ENCODE assay signal across 14 mouse cellular contexts in the genomic region with DNA sequence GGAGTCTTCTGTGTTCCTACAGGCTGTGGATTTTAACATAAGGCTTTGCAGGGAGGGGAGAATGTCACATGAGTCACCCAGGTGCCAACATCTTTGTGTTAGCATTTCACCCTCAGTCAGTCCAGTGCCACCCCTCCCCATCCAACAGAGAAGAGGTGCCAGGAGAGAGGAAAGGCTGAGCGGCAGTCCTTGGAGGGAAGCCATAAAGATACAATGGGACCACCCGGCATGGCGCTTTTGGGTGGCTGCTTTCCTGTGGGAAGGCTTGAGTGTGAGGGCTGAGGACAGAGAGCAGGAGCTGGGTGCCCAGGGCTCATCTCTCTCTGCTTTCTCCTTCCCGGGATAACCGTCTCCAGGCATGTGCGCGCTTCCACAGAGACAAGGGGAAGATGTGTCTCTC. TPM values are rescaled to one million over a fixed set of nuclear protein-coding genes. Genes with fewer than 3 reads are reported as not detected.
DNase-seq lines count a peak whose midpoint lies in the region; ATAC-seq and TF ChIP-seq lines count a peak whose summit lies in the region.
"Had no signal": no experiment of that assay in that cellular context is flagged by ENCODE, and none has a peak within 500 bp of the region (broad histone marks: within the 10 kb centered on the region; RNA-seq: fewer than 3 reads in every experiment).

No protein-coding gene starts in this region.

- no peak overlapping the region for H3K4me3 ChIP-seq in forebrain, embryonic 12.5 days (replicated peaks)
- no peak overlapping the region for H3K4me3 ChIP-seq in forebrain, embryonic 10.5 days
- H3K4me3 ChIP-seq in layer of hippocampus, adult 2 months = no peak overlapping the region
- no peak overlapping the region for H3K4me3 ChIP-seq in heart, postnatal 0 days (ENCODE audit: low read depth, low read length)
- H3K4me3 ChIP-seq in midbrain, embryonic 14.5 days (replicated peaks; ENCODE audit: low read depth, low read length) = no peak overlapping the region

- H3K36me3 ChIP-seq in forebrain, embryonic 12.5 days (replicated peaks) = no peaks in the 10 kb centered on the region
- no peaks in the 10 kb centered on the region for H3K36me3 ChIP-seq in forebrain, embryonic 10.5 days (replicated peaks)
- H3K36me3 ChIP-seq in heart, postnatal 0 days (replicated peaks; ENCODE audit: control insufficient read depth, insufficient read depth, low read length) = peaks cover 9% of the 10 kb centered on the region; the same call in 1 of the 2 replicates
- H3K36me3 ChIP-seq in midbrain, embryonic 14.5 days (ENCODE audit: control insufficient read depth, insufficient read depth, low read length) = no peaks in the 10 kb centered on the region

- 74% methylated on average over 7 of the region's 7 CpGs for WGBS in forebrain, embryonic 12.5 days
- WGBS in forebrain, embryonic 10.5 days = 90% methylated on average over 7 of the region's 7 CpGs
- 48% methylated on average over 7 of the region's 7 CpGs for WGBS in heart, postnatal 0 days
- WGBS in midbrain, embryonic 14.5 days = 50% methylated on average over 7 of the region's 7 CpGs

- H3K4me2 ChIP-seq in forebrain, embryonic 12.5 days = no peak overlapping the region
- peak overlapping the region; percentile 10; the same call in 1 of the 2 replicates for H3K4me2 ChIP-seq in heart, postnatal 0 days (ENCODE audit: low read depth, low read length)
- no peak overlapping the region for H3K4me2 ChIP-seq in midbrain, embryonic 14.5 days (ENCODE audit: low read length)

- H3K27me3 ChIP-seq in forebrain, embryonic 12.5 days = no peaks in the 10 kb centered on the region; the same call in 1 of the 2 replicates
- no peaks in the 10 kb centered on the region for H3K27me3 ChIP-seq in forebrain, embryonic 10.5 days (ENCODE audit: poor library complexity, severe bottlenecking)
- no peaks in the 10 kb centered on the region for H3K27me3 ChIP-seq in heart, postnatal 0 days (ENCODE audit: control insufficient read depth, insufficient read depth, low read length)
- no peaks in the 10 kb centered on the region for H3K27me3 ChIP-seq in midbrain, embryonic 14.5 days (ENCODE audit: control insufficient read depth, insufficient read depth, low read length)

- TF ChIP-seq EP300 in heart, postnatal 0 days (IDR thresholded peaks at IDR 0.05; ENCODE audit: low read depth) = no peak

- no peak for DNase-seq in forebrain, embryonic 10.5 days (ENCODE audit: extremely low spot score, low spot score)
- DNase-seq in layer of hippocampus, adult 2 months (ENCODE audit: low spot score in 2 of 2) = no peak
- no peak for DNase-seq in layer of hippocampus, adult 8-10 months (ENCODE audit: low spot score in 2 of 2)
- DNase-seq in heart, postnatal 0 days (ENCODE audit: low spot score) = peak; percentile 66
- peak; percentile 51 for DNase-seq in midbrain, embryonic 14.5 days
- no peak for DNase-seq in testis, postnatal 10 days (ENCODE audit: low spot score)
- DNase-seq: adrenal gland, postnatal 10 days; cerebellum, adult 11 months; gastrocnemius, postnatal 25 days; kidney, adult 2 months; layer of hippocampus, adult 9-11 months had no signal

- H3K27ac ChIP-seq in forebrain, embryonic 12.5 days = peak overlapping the region; percentile 39; the same call in 1 of the 2 replicates
- H3K27ac ChIP-seq in forebrain, embryonic 10.5 days = no peak overlapping the region
- peak overlapping the region; percentile 64 for H3K27ac ChIP-seq in layer of hippocampus, adult 2 months
- peak overlapping the region; percentile 81 for H3K27ac ChIP-seq in heart, postnatal 0 days (ENCODE audit: low read depth)
- peak overlapping the region; percentile 50 for H3K27ac ChIP-seq in midbrain, embryonic 14.5 days (replicated peaks; ENCODE audit: low read depth, low read length)
- H3K27ac ChIP-seq: stomach, postnatal 0 days had no signal

- ATAC-seq in forebrain, embryonic 12.5 days (ENCODE audit: low FRiP score) = no peak
- ATAC-seq in heart, postnatal 0 days (ENCODE audit: insufficient read depth, low read depth) = peak; percentile 78
- ATAC-seq in midbrain, embryonic 14.5 days (ENCODE audit: low FRiP score, low TSS enrichment) = no peak
- ATAC-seq in erythroid progenitor cell, adult 5-6 weeks (replicated peaks; ENCODE audit: low FRiP score, poor library complexity, severe bottlenecking) = no peak

- TF ChIP-seq CTCF in layer of hippocampus, adult 2 months (conservative IDR thresholded peaks at IDR 0.05) = no peak
- TF ChIP-seq CTCF in heart, postnatal 0 days (IDR thresholded peaks at IDR 0.05; ENCODE audit: low read depth) = no peak

- H3K4me1 ChIP-seq in forebrain, embryonic 12.5 days = 0 out of 2 replicates have a peak, but pooled peaks cover 8% of the 10 kb centered on the region
- peaks cover 12% of the 10 kb centered on the region for H3K4me1 ChIP-seq in forebrain, embryonic 10.5 days
- peaks cover 15% of the 10 kb centered on the region for H3K4me1 ChIP-seq in heart, postnatal 0 days (ENCODE audit: control insufficient read depth, insufficient read depth)
- H3K4me1 ChIP-seq in midbrain, embryonic 14.5 days (ENCODE audit: control insufficient read depth, insufficient read depth, low read length) = peaks cover 5% of the 10 kb centered on the region; the same call in 1 of the 2 replicates

- no peak overlapping the region for H3K9ac ChIP-seq in forebrain, embryonic 12.5 days
- H3K9ac ChIP-seq in heart, postnatal 0 days (replicated peaks; ENCODE audit: low read depth, low read length) = no peak overlapping the region
- no peak overlapping the region for H3K9ac ChIP-seq in midbrain, embryonic 14.5 days (replicated peaks; ENCODE audit: low read length)

- 0 out of 2 replicates have a peak, but pooled peaks cover 3% of the 10 kb centered on the region for H3K9me3 ChIP-seq in forebrain, embryonic 12.5 days
- peaks cover 7% of the 10 kb centered on the region; the same call in 1 of the 2 replicates for H3K9me3 ChIP-seq in forebrain, embryonic 10.5 days
- H3K9me3 ChIP-seq in heart, postnatal 0 days (replicated peaks; ENCODE audit: control insufficient read depth, low read length) = no peaks in the 10 kb centered on the region
- H3K9me3 ChIP-seq in midbrain, embryonic 14.5 days (ENCODE audit: control insufficient read depth, low read length) = no peaks in the 10 kb centered on the region

RNA-seq across cellular contexts. Expression of gene Parvb, which starts 13.3 kb away (rescaled TPM):
- 2.0 and 2.4 TPM in 2 replicates for polyA plus RNA-seq in forebrain, embryonic 12.5 days (2016; fragmentation: Nextera tagmentation; extraction: Ambion mirVana)
- 3.3 and 4.4 TPM in 2 replicates for polyA plus RNA-seq in forebrain, embryonic 10.5 days (2016; fragmentation: Nextera tagmentation; extraction: Ambion mirVana)
- 10 to 100 TPM; 29.9 to 34.0 TPM for total RNA-seq in layer of hippocampus, adult 2 months (2021)
- 10 to 100 TPM; 23.2 to 33.7 (median 26.9) TPM for total RNA-seq in layer of hippocampus, adult 8-10 months (2022)
- total RNA-seq in heart, postnatal 0 days (2014; rRNA removed; ENCODE audit: low replicate concordance) = 26.1 and 31.8 TPM in 2 replicates
- polyA plus RNA-seq in heart, postnatal 0 days (2015; fragmentation: Nextera tagmentation; extraction: Ambion mirVana) = 10.8 and 11.7 TPM in 2 replicates
- 4.4 and 4.9 TPM in 2 replicates for polyA plus RNA-seq in midbrain, embryonic 14.5 days (2014; fragmentation: Nextera tagmentation; extraction: Ambion mirVana)
- 87.9 and 89.7 TPM in 2 replicates for total RNA-seq in erythroid progenitor cell, adult 5-6 weeks (2015; ENCODE audit: low replicate concordance)
- total RNA-seq in erythroid progenitor cell, adult 5-6 weeks (2017; ENCODE audit: low replicate concordance) = 26.2 and 32.4 TPM in 2 replicates

RNA-seq across cellular contexts. Expression of gene Samm50, which starts 53.1 kb away (rescaled TPM):
- 94.9 and 95.9 TPM in 2 replicates for polyA plus RNA-seq in forebrain, embryonic 12.5 days (2016; fragmentation: Nextera tagmentation; extraction: Ambion mirVana)
- 112 and 113 TPM in 2 replicates for polyA plus RNA-seq in forebrain, embryonic 10.5 days (2016; fragmentation: Nextera tagmentation; extraction: Ambion mirVana)
- 100 to 1,000 TPM in 1 of 2 experiments, 10 to 100 TPM in 1; 93.6 to 102 TPM for total RNA-seq in layer of hippocampus, adult 2 months (2021)
- 100 to 1,000 TPM; 102 to 107 (median 105) TPM for total RNA-seq in layer of hippocampus, adult 8-10 months (2022)
- 34.1 and 42.4 TPM in 2 replicates for total RNA-seq in heart, postnatal 0 days (2014; rRNA removed; ENCODE audit: low replicate concordance)
- polyA plus RNA-seq in heart, postnatal 0 days (2015; fragmentation: Nextera tagmentation; extraction: Ambion mirVana) = 201 and 207 TPM in 2 replicates
- polyA plus RNA-seq in midbrain, embryonic 14.5 days (2014; fragmentation: Nextera tagmentation; extraction: Ambion mirVana) = 54.2 and 70.8 TPM in 2 replicates
- 9.0 and 12.6 TPM in 2 replicates for total RNA-seq in erythroid progenitor cell, adult 5-6 weeks (2015; ENCODE audit: low replicate concordance)
- total RNA-seq in erythroid progenitor cell, adult 5-6 weeks (2017; ENCODE audit: low replicate concordance) = 4.1 and 18.0 TPM in 2 replicates

Comparison
In these comparisons a context has a peak if more than half of its experiments do, and no peak if none do; other contexts are left out.
1. DNase-seq: peak in heart, postnatal 0 days (single experiment) and midbrain, embryonic 14.5 days (single experiment); none in forebrain, embryonic 10.5 days (single experiment), layer of hippocampus, adult 2 months (0 of 2), layer of hippocampus, adult 8-10 months (0 of 2) and testis, postnatal 10 days (single experiment).